Mouse (Mus musculus): ENCODE data around the gene Cgnl1.
A peak's percentile ranks its signal among the peaks of the same experiment; 100 is the strongest.

Gene Cgnl1

DNA sequence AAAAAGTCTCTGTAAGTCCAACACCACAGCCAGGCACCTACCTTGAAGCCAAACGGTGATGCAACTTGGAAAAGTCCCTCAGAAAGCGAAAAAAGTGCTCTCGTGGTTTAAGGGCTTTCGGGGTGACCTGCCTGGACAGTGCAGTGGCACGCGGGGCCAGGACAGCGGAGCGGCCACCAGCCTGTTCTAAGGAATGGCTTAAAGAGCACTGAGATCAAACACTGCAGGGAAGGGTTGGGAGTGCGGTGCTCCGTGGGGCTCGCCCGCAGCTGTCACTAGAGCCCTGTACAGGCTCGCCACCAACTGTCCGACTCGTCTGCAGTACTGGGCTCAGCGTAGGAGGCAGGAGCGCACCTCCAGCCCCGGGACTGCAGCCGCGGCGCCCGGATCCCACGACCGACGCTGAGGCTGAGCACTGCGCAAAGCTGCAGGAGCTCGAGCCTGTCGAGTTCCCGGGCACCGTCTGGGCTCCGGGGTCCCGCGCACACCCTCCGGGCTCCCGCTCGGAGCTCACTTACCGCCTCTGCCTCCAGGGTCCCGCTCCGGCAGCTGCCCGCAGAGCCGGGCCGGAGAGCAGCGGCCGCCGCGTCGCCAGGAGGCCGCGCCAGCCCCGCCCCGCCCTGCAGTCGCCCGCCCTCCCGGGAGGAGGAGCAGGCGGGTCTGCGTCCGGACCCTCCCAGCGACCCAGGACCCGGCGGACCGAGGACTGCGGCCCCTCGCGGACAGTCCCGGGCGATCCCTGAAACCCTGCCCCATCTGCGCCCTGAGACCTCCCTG, at the start of gene Cgnl1:
Cgnl1 (minus strand) TSS at position 612 of the 777 bp plus-strand sequence.
- DNase-seq (ENCODE audit: low spot score), result no peak

GRCm38 (mm10) chr9:71818453-71818852, 47.1 kb upstream of the Cgnl1 start:
- DNase-seq (ENCODE audit: low spot score), result no peak

DNA sequence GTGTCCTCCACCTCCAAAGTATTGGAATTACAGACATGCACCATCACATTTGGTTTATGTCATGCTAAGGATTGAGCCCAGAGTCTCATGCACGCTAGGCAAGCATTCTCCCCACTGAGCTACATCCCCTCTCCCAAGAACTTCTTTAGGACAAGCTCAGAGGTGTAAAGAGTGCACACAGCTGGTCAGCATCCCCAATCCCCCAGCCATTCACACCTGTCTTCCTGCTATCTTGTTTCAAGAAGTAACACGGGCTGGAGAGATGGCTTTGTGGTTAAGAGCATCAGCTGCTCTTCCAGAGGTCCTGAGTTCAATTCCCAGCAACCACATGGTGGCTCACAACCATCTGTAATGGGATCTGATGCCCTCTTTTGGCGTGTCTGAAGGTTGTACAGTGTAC, 44.7 kb upstream of the Cgnl1 start:
- no peak for DNase-seq (ENCODE audit: low spot score)

- no peak for DNase-seq (ENCODE audit: low spot score)
These were observed 42.2 kb upstream of the Cgnl1 start for GRCm38 (mm10) chr9:71813565-71813964.

GRCm38 (mm10) chr9:71812914-71813313, 41.5 kb upstream of the Cgnl1 start:
- DNase-seq (ENCODE audit: low spot score), result no peak

DNA sequence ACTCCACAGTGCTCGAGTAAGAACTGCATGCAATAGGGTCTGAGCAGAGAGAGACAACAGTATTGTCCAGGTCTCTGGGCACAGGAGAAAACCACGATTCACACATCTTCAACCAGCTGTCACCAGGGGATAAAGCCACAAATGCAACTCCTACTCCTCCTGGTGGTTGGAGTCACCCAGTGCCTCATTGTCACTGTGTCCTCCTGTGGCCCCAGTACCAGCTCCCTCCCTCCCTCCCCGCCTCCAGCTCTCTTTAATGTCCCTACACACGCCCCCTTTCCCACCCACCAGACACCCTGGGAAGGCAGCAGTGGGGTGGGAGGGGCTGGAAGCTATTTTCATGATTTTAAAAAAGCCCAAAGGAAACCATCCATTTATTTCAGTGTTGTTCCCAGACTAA, 41.0 kb upstream of the Cgnl1 start:
- DNase-seq (ENCODE audit: low spot score), result no peak

DNA sequence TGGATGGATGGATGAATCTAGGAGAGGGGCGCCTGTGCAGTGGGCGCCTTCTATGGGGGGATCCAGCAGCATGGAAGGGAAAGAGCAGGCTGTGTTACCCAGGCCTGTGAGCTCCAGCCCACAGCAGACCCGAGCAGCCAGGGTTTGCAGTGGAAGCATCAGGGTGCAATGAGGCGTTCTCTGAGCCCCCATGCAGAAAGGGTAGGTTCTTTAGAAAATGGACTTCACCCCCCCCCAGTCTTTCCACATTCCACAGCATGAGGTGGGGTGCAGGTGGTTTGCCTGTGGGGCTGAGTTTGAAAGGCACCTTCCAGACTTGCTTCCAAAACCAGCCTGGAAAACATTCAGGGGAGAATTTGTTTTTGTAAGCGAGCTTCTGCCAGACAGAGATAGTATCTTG, 40.0 kb upstream of the Cgnl1 start:
- no peak for DNase-seq (ENCODE audit: low spot score)

DNA sequence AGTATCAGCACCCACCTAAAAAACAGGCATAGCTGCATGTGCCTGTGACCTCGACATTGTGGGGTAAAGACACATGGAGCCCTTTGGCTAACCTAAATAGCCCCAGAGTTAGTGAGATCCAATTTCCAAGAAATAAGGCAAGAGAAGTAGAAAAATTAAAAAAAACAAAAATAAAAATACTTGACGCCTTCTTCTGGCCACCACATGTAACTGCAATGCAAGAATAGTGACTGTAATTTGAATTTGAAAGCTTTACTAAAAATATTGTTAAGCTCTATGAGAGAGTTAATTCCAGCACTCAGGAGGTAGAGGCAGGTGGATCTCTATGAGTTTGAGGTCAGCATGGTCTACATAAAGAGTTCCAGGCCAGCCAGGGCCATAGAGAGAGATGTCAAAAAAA, 39.3 kb upstream of the Cgnl1 start:
- no peak for DNase-seq (ENCODE audit: low spot score)

- no peak for DNase-seq (ENCODE audit: low spot score)
These were observed 37.3 kb upstream of the Cgnl1 start for GRCm38 (mm10) chr9:71808640-71809254.

DNA sequence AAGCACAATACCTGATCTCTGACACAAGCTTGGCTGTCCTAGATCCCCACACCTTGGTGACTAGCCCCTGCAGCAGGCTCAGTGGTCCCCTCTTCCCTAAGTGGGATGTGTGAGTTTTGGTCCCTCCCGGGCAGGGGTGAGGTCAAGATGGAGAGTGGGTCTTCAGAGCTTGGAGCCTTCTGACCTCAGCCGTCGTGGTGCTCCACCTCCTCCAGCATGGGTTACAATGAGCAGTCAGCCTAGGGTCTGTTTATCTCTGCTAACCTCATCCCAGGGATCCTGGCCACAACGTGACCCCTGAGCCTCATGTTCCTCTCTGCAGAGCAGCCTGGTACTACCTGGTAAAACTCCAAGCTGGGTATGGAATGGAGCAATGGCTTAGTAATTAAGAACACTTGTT, 36.4 kb upstream of the Cgnl1 start:
- DNase-seq (ENCODE audit: low spot score), result no peak

GRCm38 (mm10) chr9:71806422-71806805, 35.0 kb upstream of the Cgnl1 start:
- DNase-seq (ENCODE audit: low spot score), result peak; percentile 59

- DNase-seq (ENCODE audit: low spot score), result no peak
These were observed 34.4 kb upstream of the Cgnl1 start for GRCm38 (mm10) chr9:71805646-71806421.

- DNase-seq (ENCODE audit: low spot score), result no peak
These were observed 32.7 kb upstream of the Cgnl1 start for GRCm38 (mm10) chr9:71804116-71804515.

GRCm38 (mm10) chr9:71803281-71803680, 31.9 kb upstream of the Cgnl1 start:
- DNase-seq (ENCODE audit: low spot score), result no peak

- no peak for DNase-seq (ENCODE audit: low spot score)
These were observed 28.2 kb upstream of the Cgnl1 start for GRCm38 (mm10) chr9:71799598-71799997.

- no peak for DNase-seq (ENCODE audit: low spot score)
These were observed 26.8 kb upstream of the Cgnl1 start for GRCm38 (mm10) chr9:71798176-71798575.

- no peak for DNase-seq (ENCODE audit: low spot score)
These were observed 6.0 kb upstream of the Cgnl1 start for GRCm38 (mm10) chr9:71777404-71777803.

GRCm38 (mm10) chr9:71776337-71776736, 4.9 kb upstream of the Cgnl1 start:
- DNase-seq (ENCODE audit: low spot score), result no peak

DNA sequence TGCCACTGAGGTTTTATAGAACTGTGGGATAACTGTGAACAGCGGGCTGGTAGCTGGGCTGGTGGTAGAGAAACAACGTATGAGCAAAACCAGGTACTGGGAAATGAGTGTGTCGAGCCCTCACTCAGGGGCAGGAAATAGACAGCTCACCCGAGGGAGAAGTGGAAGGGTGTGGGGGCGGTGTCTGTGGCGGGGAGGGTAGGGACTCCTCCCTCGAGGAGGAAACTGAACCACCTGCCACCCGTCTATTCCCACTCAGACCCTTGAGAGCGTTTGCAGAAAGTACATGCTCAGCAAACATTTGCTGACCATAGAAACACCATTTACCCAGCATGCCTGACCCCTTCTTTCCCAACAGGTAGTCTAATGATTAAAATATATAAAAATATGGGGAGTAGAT, 2.2 kb upstream of the Cgnl1 start:
- DNase-seq (ENCODE audit: low spot score), result no peak

DNA sequence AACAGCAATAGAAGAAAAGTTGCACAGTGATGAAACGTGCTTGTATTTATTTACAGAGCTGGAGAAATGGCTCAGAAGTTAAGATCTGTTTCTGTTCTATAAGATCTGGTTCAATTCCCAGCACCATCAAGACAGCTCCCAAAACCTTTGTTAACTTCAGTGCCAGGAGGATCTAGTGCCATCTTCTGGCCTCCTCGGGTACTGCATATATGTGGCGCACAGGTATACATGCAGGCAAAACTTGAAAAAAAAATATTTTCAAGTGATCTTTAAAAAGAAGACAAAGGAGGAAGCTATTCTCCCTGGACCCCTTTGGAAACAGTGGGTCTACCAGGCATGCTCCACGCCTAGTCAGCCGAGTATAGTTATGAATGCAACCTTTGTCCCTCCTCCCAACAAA, 936 bp upstream of the Cgnl1 start:
- no peak for DNase-seq (ENCODE audit: low spot score)

DNA sequence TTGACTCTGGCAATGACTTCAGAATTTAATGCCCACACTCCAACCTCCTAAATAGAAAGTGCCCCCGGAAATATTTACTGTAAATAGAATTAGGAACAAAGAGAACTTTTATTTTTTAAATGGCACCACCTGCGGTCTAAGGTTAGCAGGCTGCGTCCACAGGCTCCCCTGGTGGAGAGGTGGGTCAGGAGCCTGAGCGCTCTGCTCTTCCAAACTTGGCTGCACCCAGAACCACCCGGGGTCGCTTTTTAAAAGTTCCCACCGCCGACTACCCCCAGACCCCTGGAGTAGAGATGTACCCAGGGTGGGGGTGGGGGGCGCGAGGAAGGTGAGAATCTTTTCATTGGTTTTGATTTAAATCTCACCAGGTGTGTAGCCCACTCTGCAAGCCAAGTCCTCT, 918 bp downstream of the Cgnl1 start:
- DNase-seq (ENCODE audit: low spot score), result no peak

DNA sequence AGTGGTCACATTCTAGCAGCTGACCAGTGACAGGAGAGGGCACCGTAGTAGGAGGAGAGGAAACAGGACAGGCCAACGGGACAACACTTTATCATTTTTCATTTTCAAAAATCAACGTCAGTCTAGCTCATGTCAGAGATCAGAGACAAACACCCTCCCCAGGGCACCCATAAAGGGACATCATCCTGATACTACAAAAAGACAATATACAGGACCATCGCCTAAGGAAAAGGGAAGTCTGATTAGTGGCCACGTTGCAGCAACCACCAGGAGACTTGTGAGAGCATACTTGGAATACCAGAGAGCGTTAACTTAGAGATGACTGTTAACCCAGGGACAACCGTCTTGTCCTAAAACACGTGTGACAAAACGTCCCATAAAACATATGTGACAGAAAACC, 1.7 kb downstream of the Cgnl1 start:
- DNase-seq (ENCODE audit: low spot score), result no peak

DNA sequence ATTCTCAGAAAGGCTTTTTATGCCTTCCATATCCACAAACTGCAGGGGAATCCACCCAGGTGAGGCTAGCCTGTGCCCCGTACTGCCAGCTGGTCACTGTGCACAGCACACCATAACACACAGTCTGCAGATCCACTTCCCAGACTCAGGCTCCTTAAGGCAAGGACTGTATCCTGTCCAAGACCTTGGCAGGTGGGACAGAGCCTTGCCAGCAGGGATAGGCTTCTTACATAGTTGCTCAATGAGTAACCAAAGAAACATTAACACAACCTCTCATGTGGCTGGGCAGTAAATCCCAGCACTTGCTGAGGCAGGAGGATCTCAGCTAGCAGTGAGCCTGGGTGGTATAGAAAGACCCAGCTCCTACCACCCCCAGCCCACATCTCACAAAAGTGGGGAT, 3.3 kb downstream of the Cgnl1 start:
- DNase-seq (ENCODE audit: low spot score), result no peak

Data from layer of hippocampus, adult 9-10 months (tissue).